Mouse (Mus musculus) neural tube, embryonic 11.5 days (tissue): Measurements from ENCODE around the gene Cldn20. TPM values are rescaled to one million over a fixed set of nuclear protein-coding genes. Genes with fewer than 3 reads are reported as not detected.

ENCODE experiments used
- ATAC-seq: fragments of 200-750 bp; cut with Nextera tagmentation; 2 replicates; pipeline ENCODE4 v1.8.0; 2017; ENCODE audit warnings: moderate number of reproducible peaks, mild to moderate bottlenecking, moderate TSS enrichment, moderate library complexity; ENCODE audit not compliant: insufficient read depth, low FRiP score, low TSS enrichment
- DNase-seq: peaks from one replicate; pipeline ENCODE4 v3.0.0-alpha.2; 2015; ENCODE audit warnings: low spot score
- H3K27ac ChIP-seq: fragments of 300-500 bp; sonication (generic); 2 replicates; pipeline ENCODE4 v1.5.1; 2014; ENCODE audit warnings: low read depth, mild to moderate bottlenecking, low read length
- H3K27me3 ChIP-seq: fragments of 300-500 bp; sonication (generic); 2 replicates; pipeline ENCODE4 v1.6.1; 2014; ENCODE audit warnings: mild to moderate bottlenecking, low read length, mixed read lengths; ENCODE audit not compliant: control insufficient read depth, insufficient read depth
- H3K36me3 ChIP-seq: fragments of 300-500 bp; sonication (generic); 2 replicates; pipeline ENCODE4 v1.6.1; 2014; ENCODE audit warnings: mild to moderate bottlenecking, low read length, moderate library complexity, mixed read lengths; ENCODE audit not compliant: control insufficient read depth, insufficient read depth
- H3K4me1 ChIP-seq: fragments of 300-500 bp; sonication (generic); 2 replicates; pipeline ENCODE4 v1.6.1; 2014; ENCODE audit warnings: low read length, mixed read lengths; ENCODE audit not compliant: control insufficient read depth, insufficient read depth
- H3K4me2 ChIP-seq: fragments of 300-500 bp; sonication (generic); 2 replicates; pipeline ENCODE4 v1.6.1; 2014; ENCODE audit warnings: low read depth, mild to moderate bottlenecking, moderate library complexity
- H3K4me3 ChIP-seq: fragments of 300-500 bp; sonication (generic); 2 replicates; pipeline ENCODE4 v1.5.1; 2014; ENCODE audit warnings: low read depth, low read length
- H3K9ac ChIP-seq: fragments of 300-500 bp; sonication (generic); 2 replicates; pipeline ENCODE4 v1.6.1; 2014; ENCODE audit warnings: mild to moderate bottlenecking, low read length
- H3K9me3 ChIP-seq: fragments of 300-500 bp; sonication (generic); 2 replicates; pipeline ENCODE4 v1.6.1; 2016; ENCODE audit warnings: low read length; ENCODE audit not compliant: control insufficient read depth
- WGBS: fragments of 180-500 bp; shearing (Covaris S2); extraction: QIAGEN DNeasy Blood & Tissue Kit; methylation state at CpG from one replicate; pipeline ENCODE4 v1.1.7; 2014; 5-methylcytosine and 5-hydroxymethylcytosine counted together
- polyA plus RNA-seq: library from polyadenylated mRNA; unstranded; fragments of >200 nt; fragmentation: Nextera tagmentation; extraction: Ambion mirVana; gene quantifications from 2 replicates; pipeline ENCODE4 v1.2.1, GENCODE M21; 2014

The Cldn20 gene
- polyA plus RNA-seq, 1 experiment from 2014 or later, result not detected

DNA sequence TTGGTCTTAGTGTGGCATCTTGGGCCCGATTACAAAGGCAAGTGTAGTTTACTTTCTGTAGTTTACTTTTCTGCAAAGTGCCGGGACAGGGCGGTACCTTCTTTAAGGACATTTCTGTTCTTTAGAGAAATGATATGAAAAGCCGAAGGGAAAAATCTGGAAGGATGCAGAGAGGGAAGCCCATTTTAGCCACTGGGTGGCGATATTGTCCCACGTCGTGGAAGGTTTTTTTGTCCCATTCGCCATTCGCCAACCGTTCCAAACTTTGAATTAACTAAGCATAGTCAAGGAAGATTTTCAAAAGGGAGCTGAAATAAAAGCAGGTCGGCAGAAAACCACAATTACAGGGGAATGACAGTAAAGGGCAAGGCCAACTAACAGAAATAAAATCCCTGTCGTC, 38.5 kb downstream of the Cldn20 start:
- Histone ChIP-seq H3K27ac (no peak overlapping the region), H3K4me1 (no peaks in the 10 kb centered on the region), H3K27me3 (no peaks in the 10 kb centered on the region), H3K36me3 (no peaks in the 10 kb centered on the region), H3K9me3 (no peaks in the 10 kb centered on the region), H3K4me2 (no peak overlapping the region), H3K4me3 (no peak overlapping the region), H3K9ac (no peak overlapping the region)
- 9% methylated on average over 12 of the region's 12 CpGs for WGBS
- DNase-seq (peak; percentile 78), ATAC-seq (peak; percentile 4; the same call in 1 of the 2 replicates)

Other genes with a start within 250 kb of the Cldn20 start
- 3.2 and 5.2 TPM in 2 replicates for gene Tiam2, start 206.0 kb upstream of the Cldn20 start, polyA plus RNA-seq
- 21.0 and 23.9 TPM in 2 replicates for gene Tfb1m, start 25.2 kb downstream of the Cldn20 start, polyA plus RNA-seq
- gene Nox3, start 163.7 kb downstream of the Cldn20 start, polyA plus RNA-seq, result not detected in 2 replicates